Mouse (Mus musculus) CH12.LX (cell line): ENCODE data around the gene Epb41.

Source experiments
- CTCF ChIP-seq, 2 experiments: IDR thresholded peaks in 1 of 2; conservative IDR thresholded peaks in 1 of 2; 2 replicates each; pipeline ENCODE4 v1.5.1; 2011 to 2012; ENCODE audit warnings: low read depth in 2 of 2, low read length in 2 of 2, improper control_type of control experiment in 1 of 2, inconsistent platforms in 1 of 2, mild to moderate bottlenecking in 1 of 2, moderate library complexity in 1 of 2
- E2F4 ChIP-seq: IDR thresholded peaks from 2 replicates; pipeline ENCODE4 v1.6.1; 2011; ENCODE audit warnings: low read depth, low read length, improper control_type of control experiment; ENCODE audit not compliant: insufficient replicate concordance
- EP300 ChIP-seq: IDR thresholded peaks from 2 replicates; pipeline ENCODE4 v1.6.1; 2011; ENCODE audit warnings: low read length, improper control_type of control experiment
- JUND ChIP-seq: conservative IDR thresholded peaks from 2 replicates; pipeline ENCODE4 v1.6.1; 2011; ENCODE audit warnings: low read depth, low read length, improper control_type of control experiment
- MAFK ChIP-seq: IDR thresholded peaks from 2 replicates; pipeline ENCODE4 v1.6.1; 2011; ENCODE audit warnings: low read length, improper control_type of control experiment; ENCODE audit not compliant: insufficient replicate concordance
- MAX ChIP-seq: IDR thresholded peaks from 2 replicates; pipeline ENCODE4 v1.6.1; 2011; ENCODE audit warnings: low read length, improper control_type of control experiment
- NRF1 ChIP-seq: IDR thresholded peaks from 2 replicates; pipeline ENCODE4 v1.6.1; 2014; ENCODE audit warnings: low read depth, mild to moderate bottlenecking, inconsistent platforms, low read length, improper control_type of control experiment, moderate library complexity
- USF1 ChIP-seq: IDR thresholded peaks from 2 replicates; pipeline ENCODE4 v1.6.1; 2014; ENCODE audit warnings: low read depth, mild to moderate bottlenecking, inconsistent platforms, low read length, improper control_type of control experiment
- USF2 ChIP-seq: conservative IDR thresholded peaks from 2 replicates; pipeline ENCODE4 v1.6.1; 2011; ENCODE audit warnings: low read depth, low read length, improper control_type of control experiment

DNA sequence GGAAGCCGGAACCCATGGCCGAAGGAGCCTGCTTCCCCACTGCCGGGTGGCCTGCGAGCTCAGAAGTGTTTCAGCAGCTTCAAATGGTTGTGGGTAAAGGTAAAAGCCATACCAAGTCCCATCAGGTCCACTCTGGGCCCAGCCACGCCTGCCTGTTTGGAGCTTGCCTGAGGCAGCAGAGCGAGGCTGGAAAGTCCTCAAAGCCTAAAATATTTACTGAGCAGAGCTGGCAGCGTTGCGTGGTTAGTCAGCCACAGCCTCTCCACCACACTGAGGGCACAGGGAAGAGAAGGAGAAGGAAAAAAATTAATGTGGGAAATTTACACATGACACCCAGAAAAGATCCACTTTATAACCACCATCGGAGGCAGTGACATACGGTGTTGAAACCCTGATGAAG lies 161.6 kb downstream of the Epb41 start:
- TF ChIP-seq CTCF (conservative IDR thresholded peaks at IDR 0.05 in 1 of 2, IDR thresholded peaks at IDR 0.05 in 1 of 2; ENCODE audit: low read depth in 2 of 2, low read length in 2 of 2): no peak
- no peak for TF ChIP-seq USF1
- TF ChIP-seq EP300: no peak
- TF ChIP-seq USF2: no peak
- TF ChIP-seq E2F4: no peak
- TF ChIP-seq JUND: no peak
- TF ChIP-seq NRF1: no peak
- no peak for TF ChIP-seq MAFK
- no peak for TF ChIP-seq MAX
